Mouse (Mus musculus) urinary bladder, postnatal 14 days (tissue): ENCODE measurements around the gene Olfr566.

Source experiments
- DNase-seq: peaks from one replicate; pipeline ENCODE4 v3.0.0; 2021; ENCODE audit warnings: low spot score

The Olfr566 gene

GRCm38 (mm10) chr7:102858665-102859064, at the start of gene Olfr566:
TSS of gene Olfr566 (minus strand) at chr7:102858765.
- DNase-seq: no peak

GRCm38 (mm10) chr7:102890782-102891181, 32.2 kb upstream of the Olfr566 start, which contains the start of gene Olfr569:
TSS of gene Olfr569 (minus strand) at chr7:102890882.
- no peak for DNase-seq

GRCm38 (mm10) chr7:102876822-102877221, 18.3 kb upstream of the Olfr566 start, which contains the start of gene Olfr568:
TSS of gene Olfr568 (plus strand) at chr7:102877122.
- no peak for DNase-seq

- no peak for DNase-seq
These were observed 2.8 kb downstream of the Olfr566 start for GRCm38 (mm10) chr7:102855807-102856206.
